Mouse (Mus musculus) liver, embryonic 11.5 days (tissue): Measurements from ENCODE around the gene Spint1. TPM values are rescaled to one million over a fixed set of nuclear protein-coding genes. Genes with fewer than 3 reads are reported as not detected.

ENCODE experiments used
- ATAC-seq: fragments of 200-750 bp; cut with Nextera tagmentation; replicated peaks from 2 replicates; pipeline ENCODE4 v1.8.0; 2017; ENCODE audit warnings: moderate number of reproducible peaks, mild to moderate bottlenecking, moderate TSS enrichment, moderate library complexity; ENCODE audit not compliant: low FRiP score
- DNase-seq: peaks from one replicate; pipeline ENCODE4 v3.0.0-alpha.2; 2017; ENCODE audit warnings: low spot score
- H3K27ac ChIP-seq: fragments of 300-500 bp; sonication (generic); 2 replicates; pipeline ENCODE4 v1.5.1; 2014; ENCODE audit warnings: mild to moderate bottlenecking, low read depth, low read length, control low read depth
- H3K27me3 ChIP-seq: fragments of 300-500 bp; sonication (generic); replicated peaks from 2 replicates; pipeline ENCODE4 v1.6.1; 2014; ENCODE audit warnings: low read length, mixed read lengths; ENCODE audit not compliant: control insufficient read depth, insufficient read depth
- H3K36me3 ChIP-seq: fragments of 300-500 bp; sonication (generic); 2 replicates; pipeline ENCODE4 v1.6.1; 2014; ENCODE audit warnings: mild to moderate bottlenecking, low read length, moderate library complexity, mixed read lengths; ENCODE audit not compliant: control insufficient read depth, insufficient read depth
- H3K4me1 ChIP-seq: fragments of 300-500 bp; sonication (generic); replicated peaks from 2 replicates; pipeline ENCODE4 v1.6.1; 2014; ENCODE audit warnings: low read length, mixed read lengths; ENCODE audit not compliant: control insufficient read depth, insufficient read depth
- H3K4me2 ChIP-seq: fragments of 300-500 bp; sonication (generic); 2 replicates; pipeline ENCODE4 v1.6.1; 2014; ENCODE audit warnings: mild to moderate bottlenecking, control low read depth, moderate library complexity
- H3K4me3 ChIP-seq: fragments of 300-500 bp; sonication (generic); 2 replicates; pipeline ENCODE4 v1.5.1; 2014; ENCODE audit warnings: low read depth, low read length, control low read depth
- H3K9ac ChIP-seq: fragments of 300-500 bp; sonication (generic); 2 replicates; pipeline ENCODE4 v1.6.1; 2014; ENCODE audit warnings: low read depth, low read length, control low read depth
- H3K9me3 ChIP-seq: fragments of 300-500 bp; sonication (generic); 2 replicates; pipeline ENCODE4 v1.6.1; 2016; ENCODE audit warnings: low read length, inconsistent platforms, mixed read lengths; ENCODE audit not compliant: control insufficient read depth
- WGBS: fragments of 180-500 bp; shearing (Covaris S2); extraction: QIAGEN DNeasy Blood & Tissue Kit; methylation state at CpG from one replicate; pipeline ENCODE4 v1.1.7; 2014; 5-methylcytosine and 5-hydroxymethylcytosine counted together
- polyA plus RNA-seq: library from polyadenylated mRNA; unstranded; fragments of >200 nt; fragmentation: Nextera tagmentation; extraction: Ambion mirVana; gene quantifications from 2 replicates; pipeline ENCODE4 v1.2.1, GENCODE M21; 2014

Gene Spint1
- polyA plus RNA-seq, 1 experiment from 2014 or later, result 2.3 TPM

DNA sequence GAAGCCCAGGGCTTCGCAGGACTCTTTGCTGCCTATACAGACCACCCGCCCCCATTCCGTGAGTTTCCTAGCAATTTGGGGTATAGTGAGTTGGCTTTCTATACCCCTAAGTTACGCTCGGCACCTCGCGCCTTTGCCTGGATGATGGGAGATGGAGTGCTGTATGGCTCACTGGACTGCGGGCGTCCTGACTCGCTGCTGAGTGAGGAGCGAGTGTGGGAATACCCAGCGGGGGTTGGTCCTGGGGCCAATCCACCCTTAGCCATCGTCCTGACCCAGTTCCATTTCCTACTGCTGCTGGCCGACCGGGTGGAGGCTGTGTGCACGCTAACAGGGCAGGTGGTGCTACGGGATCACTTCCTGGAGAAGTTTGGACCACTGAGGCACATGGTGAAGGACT lies 56.1 kb downstream of the Spint1 start:
- no peak for ATAC-seq
- Histone ChIP-seq H3K36me3 (peaks cover 28% of the 10 kb centered on the region), H3K4me3 (no peak overlapping the region), H3K4me1 (no peaks in the 10 kb centered on the region; the same call in 1 of the 2 replicates), H3K27me3 (no peaks in the 10 kb centered on the region), H3K4me2 (no peak overlapping the region), H3K9ac (no peak overlapping the region), H3K27ac (no peak overlapping the region), H3K9me3 (no peaks in the 10 kb centered on the region)
- 94% methylated on average over 17 of the region's 17 CpGs for WGBS
- DNase-seq, result no peak

GRCm38 (mm10) chr2:119293776-119294390 lies 56.7 kb downstream of the Spint1 start:
- no peaks in the 10 kb centered on the region for H3K9me3 ChIP-seq
- H3K9ac ChIP-seq, result no peak overlapping the region
- no peaks in the 10 kb centered on the region for H3K27me3 ChIP-seq
- no peak overlapping the region for H3K4me3 ChIP-seq
- ATAC-seq (no peak), DNase-seq (no peak)
- H3K4me1 ChIP-seq, result no peaks in the 10 kb centered on the region; the same call in 1 of the 2 replicates
- WGBS, result 93% methylated on average over 34 of the region's 34 CpGs
- H3K36me3 ChIP-seq, result peaks cover 28% of the 10 kb centered on the region
- no peak overlapping the region for H3K4me2 ChIP-seq
- H3K27ac ChIP-seq, result no peak overlapping the region

DNA sequence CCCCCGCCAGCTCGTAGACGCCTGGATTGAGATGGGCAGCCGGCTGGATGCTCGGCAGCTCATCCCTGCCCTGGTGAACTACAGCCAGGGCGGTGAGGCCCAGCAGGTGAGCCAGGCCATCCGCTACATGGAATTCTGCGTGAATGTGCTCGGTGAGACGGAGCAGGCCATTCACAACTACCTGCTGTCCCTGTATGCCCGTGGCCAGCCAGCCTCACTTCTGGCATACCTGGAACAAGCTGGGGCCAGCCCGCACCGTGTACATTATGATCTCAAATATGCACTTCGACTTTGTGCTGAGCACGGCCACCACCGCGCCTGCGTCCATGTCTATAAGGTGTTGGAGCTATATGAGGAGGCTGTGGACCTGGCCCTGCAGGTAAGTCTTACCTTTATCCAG lies 57.2 kb downstream of the Spint1 start:
- no peak for ATAC-seq

DNA sequence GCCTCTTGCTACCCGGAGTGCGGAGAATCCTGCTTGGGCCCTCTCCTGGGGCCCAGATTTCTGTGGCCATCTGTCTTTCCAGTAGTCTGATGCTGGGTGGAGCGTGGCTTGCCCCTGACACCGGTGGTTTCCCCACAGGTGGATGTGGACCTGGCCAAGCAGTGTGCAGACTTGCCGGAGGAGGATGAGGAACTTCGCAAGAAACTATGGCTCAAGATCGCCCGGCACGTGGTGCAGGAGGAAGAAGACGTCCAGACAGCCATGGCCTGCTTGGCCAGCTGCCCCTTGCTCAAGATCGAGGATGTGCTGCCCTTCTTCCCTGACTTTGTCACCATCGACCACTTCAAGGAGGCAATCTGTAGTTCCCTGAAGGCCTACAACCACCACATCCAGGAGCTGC lies 59.6 kb downstream of the Spint1 start:
- no peak overlapping the region for H3K4me3 ChIP-seq
- H3K9ac ChIP-seq, result no peak overlapping the region
- no peak overlapping the region for H3K27ac ChIP-seq
- H3K9me3 ChIP-seq, result no peaks in the 10 kb centered on the region
- no peaks in the 10 kb centered on the region for H3K27me3 ChIP-seq
- peaks cover 30% of the 10 kb centered on the region for H3K36me3 ChIP-seq
- H3K4me2 ChIP-seq, result no peak overlapping the region
- WGBS, result 87% methylated on average over 12 of the region's 12 CpGs
- H3K4me1 ChIP-seq, result peaks cover 25% of the 10 kb centered on the region
- ATAC-seq (no peak), DNase-seq (peak; percentile 25)

More for the DNA sequence above, 57.2 kb downstream of the Spint1 start:
- no peak for DNase-seq
- Histone ChIP-seq H3K36me3 (peaks cover 28% of the 10 kb centered on the region), H3K27me3 (no peaks in the 10 kb centered on the region), H3K27ac (no peak overlapping the region), H3K9ac (no peak overlapping the region), H3K4me1 (peaks cover 5% of the 10 kb centered on the region), H3K4me2 (no peak overlapping the region), H3K9me3 (no peaks in the 10 kb centered on the region), H3K4me3 (no peak overlapping the region)
- 95% methylated on average over 18 of the region's 18 CpGs for WGBS

- Histone ChIP-seq H3K4me1 (peaks cover 30% of the 10 kb centered on the region), H3K27me3 (no peaks in the 10 kb centered on the region), H3K36me3 (peaks cover 30% of the 10 kb centered on the region), H3K9me3 (no peaks in the 10 kb centered on the region), H3K27ac (no peak overlapping the region), H3K9ac (no peak overlapping the region), H3K4me2 (no peak overlapping the region), H3K4me3 (no peak overlapping the region)
- no peak for DNase-seq
- WGBS, result 91% methylated on average over 19 of the region's 19 CpGs
- no peak for ATAC-seq
Measured at GRCm38 (mm10) chr2:119297506-119297905, 60.3 kb downstream of the Spint1 start.

GRCm38 (mm10) chr2:119298330-119298729 lies 61.2 kb downstream of the Spint1 start:
- Histone ChIP-seq H3K36me3 (peaks cover 26% of the 10 kb centered on the region), H3K4me3 (no peak overlapping the region), H3K4me2 (no peak overlapping the region), H3K9me3 (no peaks in the 10 kb centered on the region), H3K4me1 (peaks cover 34% of the 10 kb centered on the region), H3K27ac (no peak overlapping the region), H3K9ac (no peak overlapping the region), H3K27me3 (no peaks in the 10 kb centered on the region)
- DNase-seq (peak; percentile 66), ATAC-seq (no peak)
- WGBS, result 39% methylated on average over 5 of the region's 5 CpGs

GRCm38 (mm10) chr2:119298839-119299238 lies 61.7 kb downstream of the Spint1 start:
- H3K4me3 ChIP-seq, result no peak overlapping the region
- H3K9ac ChIP-seq, result no peak overlapping the region
- H3K9me3 ChIP-seq, result no peaks in the 10 kb centered on the region
- no peak for ATAC-seq
- peaks cover 37% of the 10 kb centered on the region for H3K4me1 ChIP-seq
- WGBS, result 80% methylated on average over 2 of the region's 2 CpGs
- H3K27ac ChIP-seq, result no peak overlapping the region
- no peaks in the 10 kb centered on the region for H3K27me3 ChIP-seq
- DNase-seq, result no peak
- H3K36me3 ChIP-seq, result peaks cover 21% of the 10 kb centered on the region
- H3K4me2 ChIP-seq, result no peak overlapping the region

Other genes with a start within 250 kb of the Spint1 start
- 24.8 and 26.5 TPM in 2 replicates for gene Ccdc32, start 208.0 kb upstream of the Spint1 start, polyA plus RNA-seq
- 7.4 and 7.7 TPM in 2 replicates for gene Rpusd2, start 202.6 kb upstream of the Spint1 start, polyA plus RNA-seq
- gene Knl1, start 190.2 kb upstream of the Spint1 start, polyA plus RNA-seq, result 60.7 and 64.8 TPM in 2 replicates
- 62.0 and 64.0 TPM in 2 replicates for gene Rad51, start 124.6 kb upstream of the Spint1 start, polyA plus RNA-seq
- gene Rmdn3, start 80.3 kb upstream of the Spint1 start, polyA plus RNA-seq, result 75.7 and 80.6 TPM in 2 replicates
- gene Gchfr, start 69.6 kb upstream of the Spint1 start, polyA plus RNA-seq, result 33.6 and 36.4 TPM in 2 replicates
- 0.23 and 0.25 TPM in 2 replicates for gene Gm14137, start 62.9 kb upstream of the Spint1 start, polyA plus RNA-seq
- 47.2 and 48.5 TPM in 2 replicates for gene Zfyve19, start 28.7 kb upstream of the Spint1 start, polyA plus RNA-seq
- gene Dnajc17, start 28.6 kb upstream of the Spint1 start, polyA plus RNA-seq, result 16.9 and 18.1 TPM in 2 replicates
- not detected in 2 replicates for gene Ppp1r14d, start 7.5 kb upstream of the Spint1 start, polyA plus RNA-seq
- gene Rhov, start 33.9 kb downstream of the Spint1 start, polyA plus RNA-seq, result 0.38 TPM in 1 of 2 replicates, not detected in the other
- 13.4 and 14.0 TPM in 2 replicates for gene Vps18, start 51.4 kb downstream of the Spint1 start, polyA plus RNA-seq
- 5.3 and 5.9 TPM in 2 replicates for gene Dll4, start 88.4 kb downstream of the Spint1 start, polyA plus RNA-seq
- 2.9 and 3.2 TPM in 2 replicates for gene Chac1, start 113.9 kb downstream of the Spint1 start, polyA plus RNA-seq
- gene Ino80, start 240.3 kb downstream of the Spint1 start, polyA plus RNA-seq, result 4.2 and 4.9 TPM in 2 replicates